Mouse (Mus musculus): ENCODE data around the gene Zfp871. TPM values are rescaled to one million over a fixed set of nuclear protein-coding genes. Genes with fewer than 3 reads are reported as not detected.

The Zfp871 gene
- polyA plus RNA-seq, 1 experiment from 2014 or later, result 60.8 TPM

- Histone ChIP-seq H3K9ac (no peak overlapping the region), H3K36me3 (replicated peaks; ENCODE audit: control insufficient read depth, insufficient read depth) (peaks cover 27% of the 10 kb centered on the region), H3K4me1 (replicated peaks; ENCODE audit: control insufficient read depth, insufficient read depth, low read length) (peaks cover 23% of the 10 kb centered on the region), H3K4me2 (replicated peaks) (no peak overlapping the region), H3K4me3 (replicated peaks; ENCODE audit: low read length) (no peak overlapping the region), H3K27ac (no peak overlapping the region), H3K27me3 (ENCODE audit: control insufficient read depth, insufficient read depth, low read length) (no peaks in the 10 kb centered on the region), H3K9me3 (ENCODE audit: control insufficient read depth, low read length) (no peaks in the 10 kb centered on the region)
- DNase-seq (ENCODE audit: low spot score) (no peak), ATAC-seq (ENCODE audit: low FRiP score) (no peak)
- WGBS, result 78% methylated on average over 8 of the region's 8 CpGs
Observed at GRCm38 (mm10) chr17:32789244-32789643, 1.2 kb upstream of the Zfp871 start.

GRCm38 (mm10) chr17:32788576-32788975, 489 bp upstream of the Zfp871 start:
- H3K27ac ChIP-seq, result no peak overlapping the region
- 16% methylated on average over 9 of the region's 9 CpGs for WGBS
- H3K9me3 ChIP-seq (ENCODE audit: control insufficient read depth, low read length), result no peaks in the 10 kb centered on the region
- no peaks in the 10 kb centered on the region for H3K27me3 ChIP-seq (ENCODE audit: control insufficient read depth, insufficient read depth, low read length)
- DNase-seq (ENCODE audit: low spot score), result no peak
- H3K4me3 ChIP-seq (replicated peaks; ENCODE audit: low read length), result peak overlapping the region; percentile 73
- peaks cover 23% of the 10 kb centered on the region for H3K4me1 ChIP-seq (replicated peaks; ENCODE audit: control insufficient read depth, insufficient read depth, low read length)
- ATAC-seq (ENCODE audit: low FRiP score), result no peak
- peak overlapping the region; percentile 79 for H3K4me2 ChIP-seq (replicated peaks)
- H3K36me3 ChIP-seq (replicated peaks; ENCODE audit: control insufficient read depth, insufficient read depth), result peaks cover 27% of the 10 kb centered on the region
- H3K9ac ChIP-seq, result peak overlapping the region; percentile 86

- H3K9me3 ChIP-seq (ENCODE audit: control insufficient read depth, low read length), result no peaks in the 10 kb centered on the region
- peak overlapping the region; percentile 73 for H3K4me3 ChIP-seq (replicated peaks; ENCODE audit: low read length)
- H3K4me2 ChIP-seq (replicated peaks), result peak overlapping the region; percentile 79
- H3K27me3 ChIP-seq (ENCODE audit: control insufficient read depth, insufficient read depth, low read length), result no peaks in the 10 kb centered on the region
- ATAC-seq (ENCODE audit: low FRiP score) (peak; percentile 85), DNase-seq (ENCODE audit: low spot score) (peak; percentile 29)
- peaks cover 31% of the 10 kb centered on the region for H3K36me3 ChIP-seq (replicated peaks; ENCODE audit: control insufficient read depth, insufficient read depth)
- WGBS, result 1% methylated on average over 31 of the region's 31 CpGs
- H3K27ac ChIP-seq, result peak overlapping the region; percentile 95
- H3K9ac ChIP-seq, result peak overlapping the region; percentile 86
- H3K4me1 ChIP-seq (replicated peaks; ENCODE audit: control insufficient read depth, insufficient read depth, low read length), result peaks cover 23% of the 10 kb centered on the region
Observed at GRCm38 (mm10) chr17:32787436-32788093, 522 bp downstream of the Zfp871 start.

GRCm38 (mm10) chr17:32786944-32787343, 1.1 kb downstream of the Zfp871 start:
- Histone ChIP-seq H3K9me3 (ENCODE audit: control insufficient read depth, low read length) (no peaks in the 10 kb centered on the region), H3K4me2 (replicated peaks) (peak overlapping the region; percentile 79), H3K4me1 (replicated peaks; ENCODE audit: control insufficient read depth, insufficient read depth, low read length) (peaks cover 23% of the 10 kb centered on the region), H3K4me3 (replicated peaks; ENCODE audit: low read length) (peak overlapping the region; percentile 73), H3K27ac (no peak overlapping the region), H3K9ac (peak overlapping the region; percentile 86), H3K27me3 (ENCODE audit: control insufficient read depth, insufficient read depth, low read length) (no peaks in the 10 kb centered on the region), H3K36me3 (replicated peaks; ENCODE audit: control insufficient read depth, insufficient read depth) (peaks cover 31% of the 10 kb centered on the region)
- ATAC-seq (ENCODE audit: low FRiP score) (no peak), DNase-seq (ENCODE audit: low spot score) (peak; percentile 4)
- 72% methylated on average over 6 of the region's 6 CpGs for WGBS

- Histone ChIP-seq H3K9ac (no peak overlapping the region), H3K36me3 (replicated peaks; ENCODE audit: control insufficient read depth, insufficient read depth) (peaks cover 31% of the 10 kb centered on the region), H3K27me3 (ENCODE audit: control insufficient read depth, insufficient read depth, low read length) (no peaks in the 10 kb centered on the region), H3K4me3 (replicated peaks; ENCODE audit: low read length) (no peak overlapping the region), H3K9me3 (ENCODE audit: control insufficient read depth, low read length) (no peaks in the 10 kb centered on the region), H3K4me2 (replicated peaks) (peak overlapping the region; percentile 23; the same call in 1 of the 2 replicates), H3K27ac (no peak overlapping the region), H3K4me1 (replicated peaks; ENCODE audit: control insufficient read depth, insufficient read depth, low read length) (peaks cover 23% of the 10 kb centered on the region)
- ATAC-seq (ENCODE audit: low FRiP score) (no peak), DNase-seq (ENCODE audit: low spot score) (peak; percentile 13)
- 93% methylated on average over 3 of the region's 3 CpGs for WGBS
Observed at GRCm38 (mm10) chr17:32785656-32786055, 2.4 kb downstream of the Zfp871 start.

GRCm38 (mm10) chr17:32777564-32777963, 10.5 kb downstream of the Zfp871 start:
- Histone ChIP-seq H3K9ac (no peak overlapping the region), H3K4me3 (replicated peaks; ENCODE audit: low read length) (no peak overlapping the region), H3K4me1 (replicated peaks; ENCODE audit: control insufficient read depth, insufficient read depth, low read length) (no peaks in the 10 kb centered on the region), H3K36me3 (replicated peaks; ENCODE audit: control insufficient read depth, insufficient read depth) (peaks cover 47% of the 10 kb centered on the region), H3K9me3 (ENCODE audit: control insufficient read depth, low read length) (no peaks in the 10 kb centered on the region), H3K27ac (no peak overlapping the region), H3K4me2 (replicated peaks) (no peak overlapping the region), H3K27me3 (ENCODE audit: control insufficient read depth, insufficient read depth, low read length) (no peaks in the 10 kb centered on the region)
- no peak for ATAC-seq (ENCODE audit: low FRiP score)
- DNase-seq (ENCODE audit: low spot score), result no peak
- 95% methylated on average over 3 of the region's 3 CpGs for WGBS

- H3K4me3 ChIP-seq (replicated peaks; ENCODE audit: low read length), result no peak overlapping the region
- ATAC-seq (ENCODE audit: low FRiP score), result no peak
- no peak overlapping the region for H3K27ac ChIP-seq
- no peak overlapping the region for H3K9ac ChIP-seq
- no peaks in the 10 kb centered on the region for H3K4me1 ChIP-seq (replicated peaks; ENCODE audit: control insufficient read depth, insufficient read depth, low read length)
- WGBS, result 91% methylated on average over 1 of the region's 1 CpGs
- no peak overlapping the region for H3K4me2 ChIP-seq (replicated peaks)
- peaks cover 89% of the 10 kb centered on the region for H3K36me3 ChIP-seq (replicated peaks; ENCODE audit: control insufficient read depth, insufficient read depth)
- DNase-seq (ENCODE audit: low spot score), result no peak
- 0 out of 2 replicates have a peak, but pooled peaks cover 4% of the 10 kb centered on the region for H3K9me3 ChIP-seq (ENCODE audit: control insufficient read depth, low read length)
- no peaks in the 10 kb centered on the region for H3K27me3 ChIP-seq (ENCODE audit: control insufficient read depth, insufficient read depth, low read length)
Observed at GRCm38 (mm10) chr17:32771213-32771612, 16.9 kb downstream of the Zfp871 start.

GRCm38 (mm10) chr17:32766422-32766821, 21.7 kb downstream of the Zfp871 start:
- Histone ChIP-seq H3K4me1 (replicated peaks; ENCODE audit: control insufficient read depth, insufficient read depth, low read length) (no peaks in the 10 kb centered on the region), H3K4me2 (replicated peaks) (no peak overlapping the region), H3K27ac (no peak overlapping the region), H3K36me3 (replicated peaks; ENCODE audit: control insufficient read depth, insufficient read depth) (peaks cover 71% of the 10 kb centered on the region), H3K9ac (no peak overlapping the region), H3K27me3 (ENCODE audit: control insufficient read depth, insufficient read depth, low read length) (no peaks in the 10 kb centered on the region), H3K9me3 (ENCODE audit: control insufficient read depth, low read length) (0 out of 2 replicates have a peak, but pooled peaks cover 7% of the 10 kb centered on the region), H3K4me3 (replicated peaks; ENCODE audit: low read length) (no peak overlapping the region)
- ATAC-seq (ENCODE audit: low FRiP score) (no peak), DNase-seq (ENCODE audit: low spot score) (no peak)
- WGBS, result 98% methylated on average over 2 of the region's 2 CpGs

GRCm38 (mm10) chr17:32757331-32757730, 30.8 kb downstream of the Zfp871 start:
- H3K36me3 ChIP-seq (replicated peaks; ENCODE audit: control insufficient read depth, insufficient read depth), result no peaks in the 10 kb centered on the region
- 75% methylated on average over 5 of the region's 5 CpGs for WGBS
- no peak overlapping the region for H3K27ac ChIP-seq
- no peak overlapping the region for H3K9ac ChIP-seq
- no peaks in the 10 kb centered on the region for H3K4me1 ChIP-seq (replicated peaks; ENCODE audit: control insufficient read depth, insufficient read depth, low read length)
- no peaks in the 10 kb centered on the region for H3K9me3 ChIP-seq (ENCODE audit: control insufficient read depth, low read length)
- no peak overlapping the region for H3K4me2 ChIP-seq (replicated peaks)
- ATAC-seq (ENCODE audit: low FRiP score) (no peak), DNase-seq (ENCODE audit: low spot score) (no peak)
- no peak overlapping the region for H3K4me3 ChIP-seq (replicated peaks; ENCODE audit: low read length)
- H3K27me3 ChIP-seq (ENCODE audit: control insufficient read depth, insufficient read depth, low read length), result no peaks in the 10 kb centered on the region

All from hindbrain, embryonic 14.5 days (tissue).